Mouse (Mus musculus) embryonic facial prominence, embryonic 14.5 days (tissue): ENCODE measurements at regions not wholly inside any gene's neighbourhood (a gene's known extent, or its start where the extent isn't known, plus 50 kb on each side); places are given as distances from the start of the nearest gene placed in this dataset.

Source experiments
- ATAC-seq: fragments of 200-750 bp; cut with Nextera tagmentation; 2 replicates; pipeline ENCODE4 v1.8.0; 2017; ENCODE audit warnings: low read depth, moderate number of reproducible peaks, moderate TSS enrichment
- DNase-seq: peaks from one replicate; pipeline ENCODE4 v3.0.0-alpha.2; 2015; ENCODE audit warnings: low spot score
- H3K27ac ChIP-seq: fragments of 300-500 bp; sonication (generic); replicated peaks from 2 replicates; pipeline ENCODE4 v1.5.1; 2014; ENCODE audit warnings: low read depth, mild to moderate bottlenecking, low read length, moderate library complexity
- H3K27me3 ChIP-seq: fragments of 300-500 bp; sonication (generic); replicated peaks from 2 replicates; pipeline ENCODE4 v1.6.1; 2014; ENCODE audit warnings: low read length; ENCODE audit not compliant: control insufficient read depth, insufficient read depth
- H3K36me3 ChIP-seq: fragments of 300-500 bp; sonication (generic); 2 replicates; pipeline ENCODE4 v1.6.1; 2014; ENCODE audit warnings: low read length, mixed read lengths; ENCODE audit not compliant: control insufficient read depth, insufficient read depth
- H3K4me1 ChIP-seq: fragments of 300-500 bp; sonication (generic); 2 replicates; pipeline ENCODE4 v1.6.1; 2014; ENCODE audit warnings: antibody characterized with exemption, low read length; ENCODE audit not compliant: control insufficient read depth, insufficient read depth
- H3K4me2 ChIP-seq: fragments of 300-500 bp; sonication (generic); 2 replicates; pipeline ENCODE4 v1.6.1; 2014; ENCODE audit warnings: low read depth, mild to moderate bottlenecking, low read length, moderate library complexity, mixed read lengths
- H3K4me3 ChIP-seq: fragments of 300-500 bp; sonication (generic); 2 replicates; pipeline ENCODE4 v1.5.1; 2014; ENCODE audit warnings: low read depth, mild to moderate bottlenecking, low read length
- H3K9ac ChIP-seq: fragments of 300-500 bp; sonication (generic); 2 replicates; pipeline ENCODE4 v1.6.1; 2014; ENCODE audit warnings: low read depth, mild to moderate bottlenecking, low read length, moderate library complexity, mixed read lengths
- H3K9me3 ChIP-seq: fragments of 300-500 bp; sonication (generic); 2 replicates; pipeline ENCODE4 v1.6.1; 2016; ENCODE audit warnings: low read length; ENCODE audit not compliant: control insufficient read depth
- WGBS: fragments of 180-500 bp; shearing (Covaris S2); extraction: QIAGEN DNeasy Blood & Tissue Kit; methylation state at CpG from one replicate; pipeline ENCODE4 v1.1.7; 2014; 5-methylcytosine and 5-hydroxymethylcytosine counted together

- Histone ChIP-seq H3K36me3 (no peaks in the 10 kb centered on the region), H3K9me3 (no peaks in the 10 kb centered on the region), H3K4me3 (no peak overlapping the region), H3K27ac (no peak overlapping the region), H3K4me1 (no peaks in the 10 kb centered on the region), H3K4me2 (no peak overlapping the region), H3K9ac (no peak overlapping the region), H3K27me3 (no peaks in the 10 kb centered on the region)
- ATAC-seq (no peak), DNase-seq (no peak)
- WGBS, result 35% methylated on average over 2 of the region's 2 CpGs
Measured at GRCm38 (mm10) chr13:84356455-84356854, 134.4 kb downstream of the Tmem161b start.

GRCm38 (mm10) chr13:84360536-84360935, 138.4 kb downstream of the Tmem161b start:
- no peaks in the 10 kb centered on the region for H3K27me3 ChIP-seq
- DNase-seq (no peak), ATAC-seq (no peak)
- H3K9ac ChIP-seq, result no peak overlapping the region
- no peak overlapping the region for H3K4me3 ChIP-seq
- H3K27ac ChIP-seq, result no peak overlapping the region
- no peaks in the 10 kb centered on the region for H3K4me1 ChIP-seq
- H3K4me2 ChIP-seq, result no peak overlapping the region
- no peaks in the 10 kb centered on the region for H3K36me3 ChIP-seq
- H3K9me3 ChIP-seq, result no peaks in the 10 kb centered on the region
- WGBS, result 90% methylated on average over 2 of the region's 2 CpGs

GRCm38 (mm10) chr13:84364069-84364468, 142.0 kb downstream of the Tmem161b start:
- Histone ChIP-seq H3K9ac (no peak overlapping the region), H3K27me3 (no peaks in the 10 kb centered on the region), H3K9me3 (no peaks in the 10 kb centered on the region), H3K36me3 (no peaks in the 10 kb centered on the region), H3K27ac (no peak overlapping the region), H3K4me1 (no peaks in the 10 kb centered on the region), H3K4me3 (no peak overlapping the region), H3K4me2 (no peak overlapping the region)
- DNase-seq (no peak), ATAC-seq (no peak)
- 84% methylated on average over 4 of the region's 4 CpGs for WGBS

GRCm38 (mm10) chr13:84365503-84365902, 143.4 kb downstream of the Tmem161b start:
- H3K9ac ChIP-seq, result no peak overlapping the region
- DNase-seq (no peak), ATAC-seq (no peak)
- H3K36me3 ChIP-seq, result no peaks in the 10 kb centered on the region
- H3K4me1 ChIP-seq, result no peaks in the 10 kb centered on the region
- H3K27ac ChIP-seq, result no peak overlapping the region
- H3K4me2 ChIP-seq, result no peak overlapping the region
- H3K4me3 ChIP-seq, result no peak overlapping the region
- no peaks in the 10 kb centered on the region for H3K9me3 ChIP-seq
- no peaks in the 10 kb centered on the region for H3K27me3 ChIP-seq

- H3K4me2 ChIP-seq, result no peak overlapping the region
- ATAC-seq (no peak), DNase-seq (no peak)
- no peaks in the 10 kb centered on the region for H3K4me1 ChIP-seq
- H3K27ac ChIP-seq, result no peak overlapping the region
- H3K36me3 ChIP-seq, result no peaks in the 10 kb centered on the region
- H3K9me3 ChIP-seq, result no peaks in the 10 kb centered on the region
- H3K4me3 ChIP-seq, result no peak overlapping the region
- H3K9ac ChIP-seq, result no peak overlapping the region
- H3K27me3 ChIP-seq, result no peaks in the 10 kb centered on the region
Measured at GRCm38 (mm10) chr13:84366017-84366416, 143.9 kb downstream of the Tmem161b start.

- H3K9me3 ChIP-seq, result no peaks in the 10 kb centered on the region
- no peaks in the 10 kb centered on the region for H3K36me3 ChIP-seq
- H3K27ac ChIP-seq, result no peak overlapping the region
- DNase-seq, result no peak
- no peak for ATAC-seq
- H3K27me3 ChIP-seq, result no peaks in the 10 kb centered on the region
- H3K9ac ChIP-seq, result no peak overlapping the region
- no peak overlapping the region for H3K4me3 ChIP-seq
- WGBS, result 100% methylated on average over 1 of the region's 1 CpGs
- H3K4me1 ChIP-seq, result no peaks in the 10 kb centered on the region
- no peak overlapping the region for H3K4me2 ChIP-seq
Measured at GRCm38 (mm10) chr13:84366839-84367238, 144.7 kb downstream of the Tmem161b start.

- Histone ChIP-seq H3K4me3 (no peak overlapping the region), H3K36me3 (no peaks in the 10 kb centered on the region), H3K4me1 (no peaks in the 10 kb centered on the region), H3K4me2 (no peak overlapping the region), H3K27me3 (no peaks in the 10 kb centered on the region), H3K9me3 (no peaks in the 10 kb centered on the region), H3K9ac (no peak overlapping the region), H3K27ac (no peak overlapping the region)
- ATAC-seq (no peak), DNase-seq (no peak)
- 86% methylated on average over 2 of the region's 2 CpGs for WGBS
Measured at GRCm38 (mm10) chr13:84368225-84368624, 146.1 kb downstream of the Tmem161b start.

GRCm38 (mm10) chr13:84374711-84375257, 152.7 kb downstream of the Tmem161b start:
- H3K4me1 ChIP-seq, result no peaks in the 10 kb centered on the region
- no peak for DNase-seq
- H3K9ac ChIP-seq, result no peak overlapping the region
- WGBS, result 91% methylated on average over 4 of the region's 4 CpGs
- H3K27me3 ChIP-seq, result no peaks in the 10 kb centered on the region
- H3K4me3 ChIP-seq, result no peak overlapping the region
- H3K4me2 ChIP-seq, result no peak overlapping the region
- no peak; the same call in 1 of the 2 replicates for ATAC-seq
- no peak overlapping the region for H3K27ac ChIP-seq
- no peaks in the 10 kb centered on the region for H3K9me3 ChIP-seq
- H3K36me3 ChIP-seq, result no peaks in the 10 kb centered on the region

GRCm38 (mm10) chr13:84375941-84376340, 153.8 kb downstream of the Tmem161b start:
- no peaks in the 10 kb centered on the region for H3K36me3 ChIP-seq
- H3K27ac ChIP-seq, result no peak overlapping the region
- no peak overlapping the region for H3K4me3 ChIP-seq
- WGBS, result 87% methylated on average over 4 of the region's 4 CpGs
- no peaks in the 10 kb centered on the region for H3K27me3 ChIP-seq
- DNase-seq (no peak), ATAC-seq (no peak)
- no peaks in the 10 kb centered on the region for H3K9me3 ChIP-seq
- no peak overlapping the region for H3K9ac ChIP-seq
- no peak overlapping the region for H3K4me2 ChIP-seq
- H3K4me1 ChIP-seq, result no peaks in the 10 kb centered on the region
